Mouse (Mus musculus): ENCODE data around the gene Snai1.

Snai1 gene

DNA sequence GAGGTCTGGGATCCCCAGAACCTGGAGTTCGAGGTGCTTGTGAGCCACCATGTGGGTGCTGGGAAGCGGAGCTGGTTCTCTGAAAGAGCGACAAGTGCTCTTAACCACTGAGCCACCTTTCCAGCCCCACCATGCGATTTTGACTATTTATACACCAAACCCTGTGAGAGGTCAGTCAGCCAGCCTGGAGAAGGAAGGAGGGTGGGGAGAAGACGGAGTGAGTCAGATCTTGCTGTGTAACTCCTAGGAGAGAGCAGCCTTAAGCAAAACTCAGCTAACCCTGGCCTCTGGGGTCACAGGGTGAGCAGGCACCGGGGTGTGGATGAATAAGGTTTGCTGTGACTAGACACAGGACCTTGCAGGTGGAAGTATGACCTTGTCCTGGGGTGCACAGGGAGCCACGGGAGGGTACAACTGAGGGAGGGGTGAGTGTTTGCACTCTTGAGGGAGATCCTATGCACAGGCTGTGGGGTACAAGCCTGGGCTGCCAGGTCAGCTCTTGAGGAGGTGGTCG lies 12.4 kb downstream of the Snai1 start:
- in situ Hi-C loops (cut with MboI, MseI), result no loop called here

GRCm38 (mm10) chr2:167551342-167551920 lies 13.4 kb downstream of the Snai1 start:
- in situ Hi-C loops (cut with MboI, MseI), result no loop called here

DNA sequence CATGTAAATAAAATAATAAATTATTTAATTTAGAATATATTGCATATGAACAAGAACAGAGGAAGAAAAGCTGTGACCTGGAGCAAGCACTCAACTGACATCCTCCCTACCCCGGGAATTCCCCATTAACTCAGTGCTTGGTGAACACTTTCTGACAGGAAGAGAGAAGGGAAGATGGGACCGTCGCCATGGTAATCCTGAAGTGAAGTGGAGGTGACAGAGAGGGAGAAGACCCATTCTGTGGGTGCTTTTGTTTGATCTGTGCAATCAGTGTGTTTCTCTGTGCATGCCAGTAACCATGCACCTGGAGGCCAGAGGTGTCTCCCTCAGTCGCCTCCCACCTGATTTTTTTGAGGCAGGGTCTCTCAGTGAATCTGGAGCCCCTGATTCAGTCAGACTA lies 14.3 kb downstream of the Snai1 start:
- in situ Hi-C loops (cut with MboI, MseI), result no loop called here

DNA sequence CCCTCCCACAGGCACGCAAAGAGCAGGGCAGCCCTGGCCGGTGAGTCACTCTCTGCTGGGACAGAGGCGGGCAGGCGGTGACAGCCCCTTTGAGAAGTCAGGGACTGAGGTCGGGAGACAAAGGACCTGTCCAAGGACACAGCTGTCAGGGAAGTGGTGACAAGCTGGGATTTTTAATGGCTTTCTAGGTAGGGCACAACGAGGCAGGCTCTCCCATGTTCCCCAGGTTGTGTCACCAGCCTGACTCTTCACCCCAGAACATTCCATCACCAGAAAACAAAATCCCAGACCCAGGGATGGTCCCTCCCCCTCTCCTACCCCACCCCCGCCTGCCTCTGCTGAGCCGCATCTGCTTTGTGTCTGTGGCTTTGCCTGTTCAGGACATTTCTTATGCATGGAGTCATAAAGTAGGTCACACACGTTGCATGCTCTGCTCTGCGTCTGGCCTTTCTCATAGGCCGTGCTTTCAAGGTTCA lies 15.0 kb downstream of the Snai1 start:
- in situ Hi-C loops (cut with MboI, MseI), result no loop called here

DNA sequence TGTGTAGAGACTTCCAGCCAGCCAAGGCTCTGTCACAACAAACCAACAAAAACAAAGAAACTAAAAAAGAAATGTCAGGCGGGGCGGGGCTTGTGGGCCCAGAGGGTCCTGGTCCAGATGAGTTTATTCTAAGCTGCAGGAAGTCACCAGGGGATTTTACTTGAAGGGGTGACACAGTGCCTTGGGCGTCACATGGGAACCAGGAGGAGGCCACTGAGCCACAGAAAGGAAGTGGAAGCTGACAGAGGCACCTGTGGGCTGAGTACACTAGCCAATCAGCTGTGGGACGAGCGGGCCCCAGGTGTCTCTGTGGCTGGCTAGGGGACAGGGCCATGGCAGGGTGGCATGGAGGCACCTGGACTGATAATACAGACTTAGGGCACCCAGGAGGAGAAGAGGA lies 17.8 kb downstream of the Snai1 start:
- in situ Hi-C loops (cut with MboI, MseI), result no loop called here

- in situ Hi-C loops (cut with MboI, MseI), result no loop called here
Measured at GRCm38 (mm10) chr2:167559413-167559812, 21.4 kb downstream of the Snai1 start.

DNA sequence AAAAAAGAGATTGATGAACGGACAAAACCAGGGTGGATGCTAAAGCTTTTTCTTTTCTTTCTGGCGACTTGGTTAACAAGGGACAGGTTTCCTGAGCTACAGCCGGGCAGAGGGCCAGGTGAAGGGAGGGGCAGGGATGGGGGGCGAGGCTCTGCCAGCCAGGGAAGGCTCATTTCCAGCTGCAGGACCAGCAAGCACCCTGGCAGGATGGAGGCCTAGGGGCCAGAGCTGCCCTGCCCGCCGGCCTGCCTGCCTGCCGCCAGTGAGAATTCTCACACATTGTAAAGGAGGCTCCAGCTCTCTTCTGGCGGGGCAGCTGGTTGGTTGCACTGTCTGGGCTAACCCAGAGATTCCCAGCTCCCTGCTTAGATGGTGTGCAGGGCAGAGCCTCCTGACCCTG lies 24.1 kb downstream of the Snai1 start:
- in situ Hi-C loops (cut with MboI, MseI), result no loop called here

DNA sequence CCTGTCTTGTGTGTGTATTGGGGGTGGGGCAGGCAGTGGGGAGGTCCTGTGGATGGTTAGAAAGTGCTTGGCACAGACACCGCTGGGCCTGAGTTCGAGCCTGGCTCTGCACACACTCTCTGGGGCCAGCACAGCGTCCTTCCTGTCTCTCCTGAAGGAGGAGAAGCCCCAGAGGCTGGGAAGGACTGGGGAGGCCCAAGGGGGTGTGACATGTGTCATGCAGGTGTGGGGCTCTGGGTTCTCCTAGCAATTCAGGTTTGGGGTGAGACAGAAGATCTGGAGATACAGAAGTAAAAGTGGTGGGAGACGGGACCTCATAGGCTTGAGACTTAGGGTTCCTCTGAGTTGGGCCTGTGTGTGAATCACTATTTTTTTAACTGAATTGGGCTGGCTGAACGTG lies 25.0 kb downstream of the Snai1 start:
- in situ Hi-C loops (cut with MboI, MseI), result no loop called here

DNA sequence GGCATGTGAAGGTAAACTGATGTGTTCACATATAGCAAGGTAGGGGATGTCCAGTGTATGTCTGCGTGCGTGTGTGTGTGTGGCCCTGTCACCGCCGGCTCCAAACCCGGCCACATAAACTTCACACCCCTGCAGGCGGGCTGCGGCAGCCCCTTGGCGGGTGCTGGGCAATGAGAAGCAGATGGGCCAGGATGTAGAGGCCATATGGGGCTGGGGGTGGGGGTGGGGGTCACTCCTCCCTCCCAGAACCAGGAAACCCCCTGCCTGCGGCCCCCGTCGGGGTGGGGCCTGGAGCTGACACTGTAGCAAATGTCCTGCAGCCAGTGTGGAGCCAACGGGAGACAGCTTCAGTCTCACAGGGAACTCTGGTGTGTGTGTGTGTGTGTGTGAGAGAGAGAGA lies 25.7 kb downstream of the Snai1 start:
- in situ Hi-C loops (cut with MboI, MseI), result no loop called here

DNA sequence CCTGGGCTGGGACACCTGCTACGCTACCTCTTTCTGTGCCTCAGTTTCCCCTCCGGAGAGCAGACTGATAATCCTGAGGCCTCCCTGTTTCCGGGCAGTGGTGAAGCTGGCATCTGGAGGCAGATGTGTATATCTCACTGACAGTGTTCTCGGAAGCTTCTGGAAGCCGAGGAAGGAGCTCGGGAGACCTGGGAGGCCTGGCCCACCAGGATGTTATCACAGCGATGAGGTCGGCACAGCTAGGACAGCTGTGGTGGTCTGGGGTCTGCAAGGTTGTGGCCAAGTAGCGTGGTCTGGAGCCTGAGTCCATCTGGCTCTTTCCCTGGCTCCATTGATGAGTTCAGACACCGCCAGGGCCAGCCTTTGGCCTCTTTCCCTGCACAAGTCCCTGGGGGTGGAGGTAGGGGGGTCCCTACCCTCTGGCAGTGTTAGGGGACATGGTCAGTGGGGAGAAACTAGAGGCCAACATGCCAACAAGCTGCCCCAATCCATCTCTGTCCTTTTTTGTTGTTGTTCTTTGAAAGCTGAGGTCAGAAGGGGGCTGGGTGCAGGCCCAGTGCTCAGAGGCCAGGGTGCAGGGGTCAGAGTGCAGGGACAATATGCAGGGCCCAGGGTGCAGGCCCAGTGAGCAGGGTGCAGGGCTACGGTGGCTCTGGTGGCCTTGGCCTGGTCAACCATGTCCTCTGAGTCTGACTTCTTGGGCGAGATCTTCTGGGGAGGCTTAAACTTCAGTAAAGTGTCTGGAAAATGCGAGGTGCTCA lies 26.7 kb downstream of the Snai1 start:
- in situ Hi-C loops (cut with MboI, MseI), result no loop called here

GRCm38 (mm10) chr2:167565312-167565656 lies 27.3 kb downstream of the Snai1 start:
- in situ Hi-C loops (cut with MboI, MseI), result no loop called here

GRCm38 (mm10) chr2:167565682-167566081 lies 27.7 kb downstream of the Snai1 start:
- in situ Hi-C loops (cut with MboI, MseI), result no loop called here

DNA sequence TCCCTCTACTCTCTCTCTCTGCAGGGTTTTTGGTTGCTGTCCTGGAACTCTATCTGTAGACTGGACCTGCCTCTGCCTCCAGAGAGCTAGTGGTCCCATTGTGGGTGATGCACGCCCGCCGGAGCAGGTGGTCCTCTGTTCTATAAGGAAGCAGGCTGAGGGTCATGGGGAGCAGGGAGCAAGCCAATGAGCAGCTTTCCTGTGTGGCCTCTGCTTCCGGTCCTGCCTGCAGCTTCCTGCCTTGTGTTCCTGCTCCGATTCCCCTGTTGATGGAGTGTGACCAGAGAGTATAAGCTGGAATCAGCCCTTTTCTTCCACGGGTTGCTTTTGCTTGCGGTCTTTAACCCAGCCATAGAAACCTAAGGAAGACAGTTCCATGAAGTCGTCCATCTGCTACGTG lies 30.1 kb downstream of the Snai1 start:
- in situ Hi-C loops (cut with MboI, MseI), result no loop called here

DNA sequence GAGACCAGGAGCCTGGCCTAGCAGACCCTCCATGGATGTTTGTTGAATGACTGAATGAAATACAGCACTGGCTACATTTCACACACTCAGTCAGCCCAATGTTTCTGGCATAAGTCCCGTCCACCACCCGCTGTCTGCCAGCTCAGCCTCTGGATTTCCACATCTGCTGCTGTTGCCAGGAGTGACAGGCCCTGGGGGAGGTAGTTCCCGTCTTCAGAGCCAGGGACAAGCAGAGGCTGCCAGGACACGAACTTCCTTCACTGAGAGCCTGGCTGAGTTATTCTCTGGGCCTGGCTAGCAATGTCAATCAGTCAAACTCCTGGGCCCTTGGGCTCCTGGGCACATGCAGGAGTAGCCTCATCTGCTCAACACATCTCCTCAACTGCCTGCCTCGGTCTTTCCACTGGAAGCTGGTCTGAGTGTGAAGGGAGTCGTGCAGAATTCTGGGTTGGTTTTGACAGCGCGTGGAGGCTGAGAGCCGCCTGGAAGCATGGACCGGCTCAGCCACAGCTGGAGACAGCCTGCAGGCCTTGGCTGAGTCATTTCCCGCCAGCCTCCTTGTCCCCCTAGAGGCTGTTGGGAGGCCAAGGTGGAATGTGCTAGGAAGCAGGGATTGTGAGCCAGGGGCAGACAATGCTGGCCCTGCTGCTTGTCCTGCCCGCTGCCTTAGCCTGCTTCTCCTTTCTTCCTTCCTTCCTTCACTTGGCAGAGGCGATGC lies 32.1 kb downstream of the Snai1 start:
- in situ Hi-C loops (cut with MboI, MseI), result no loop called here

DNA sequence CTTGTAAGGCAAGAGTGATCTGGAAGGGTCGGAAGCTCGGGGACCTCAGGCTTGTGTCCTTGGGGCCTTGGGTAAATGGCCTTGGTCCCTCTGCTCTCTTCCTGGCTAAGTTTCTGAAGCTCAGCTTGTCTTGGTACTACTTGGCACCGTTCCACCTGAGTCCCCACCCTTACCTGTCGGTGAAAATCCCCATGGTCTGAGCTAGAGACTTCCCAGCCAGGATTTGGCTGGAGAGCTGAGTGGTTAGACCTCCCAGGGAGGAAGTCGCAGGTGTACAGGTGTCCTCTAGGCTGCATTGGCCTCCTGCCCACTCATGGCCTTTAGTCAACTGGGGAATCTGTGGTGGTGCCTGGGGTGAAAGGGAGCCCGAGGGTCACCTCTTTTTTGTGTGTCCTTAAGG lies 32.8 kb downstream of the Snai1 start:
- in situ Hi-C loops (cut with MboI, MseI), result no loop called here

GRCm38 (mm10) chr2:167571442-167572220 lies 33.6 kb downstream of the Snai1 start:
- in situ Hi-C loops (cut with MboI, MseI), result no loop called here

- in situ Hi-C loops (cut with MboI, MseI), result no loop called here
Measured at GRCm38 (mm10) chr2:167574814-167575213, 36.8 kb downstream of the Snai1 start.

DNA sequence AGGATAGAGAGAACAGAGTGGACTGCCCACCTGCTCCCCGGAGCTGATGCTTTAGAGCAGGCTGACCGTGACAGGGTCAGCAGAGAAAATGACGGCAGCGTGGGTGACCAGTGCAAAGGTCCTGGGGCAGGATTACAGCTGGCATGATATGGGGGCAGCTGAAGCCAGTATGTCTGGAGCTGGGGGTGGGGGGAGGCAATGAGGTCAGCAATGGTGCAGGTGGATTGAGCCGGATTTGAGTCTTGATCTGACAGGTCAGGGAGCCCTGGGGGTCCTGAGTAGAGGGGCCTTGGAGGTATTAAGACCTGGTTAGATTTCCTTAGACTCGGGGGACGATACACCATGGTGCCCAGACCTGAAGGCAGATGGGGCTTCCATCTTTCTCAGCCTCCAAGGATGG lies 37.6 kb downstream of the Snai1 start:
- in situ Hi-C loops (cut with MboI, MseI), result no loop called here

- in situ Hi-C loops (cut with MboI, MseI), result no loop called here
Measured at GRCm38 (mm10) chr2:167576121-167576620, 38.2 kb downstream of the Snai1 start.

GRCm38 (mm10) chr2:167577186-167577785 lies 39.3 kb downstream of the Snai1 start:
- in situ Hi-C loops (cut with MboI, MseI), result no loop called here

- in situ Hi-C loops (cut with MboI, MseI), result no loop called here
Measured at GRCm38 (mm10) chr2:167578521-167578920, 40.5 kb downstream of the Snai1 start.

Data from regulatory T cell (primary cell).